Mouse (Mus musculus): ENCODE measurements around the gene Ch25h.

DNA sequence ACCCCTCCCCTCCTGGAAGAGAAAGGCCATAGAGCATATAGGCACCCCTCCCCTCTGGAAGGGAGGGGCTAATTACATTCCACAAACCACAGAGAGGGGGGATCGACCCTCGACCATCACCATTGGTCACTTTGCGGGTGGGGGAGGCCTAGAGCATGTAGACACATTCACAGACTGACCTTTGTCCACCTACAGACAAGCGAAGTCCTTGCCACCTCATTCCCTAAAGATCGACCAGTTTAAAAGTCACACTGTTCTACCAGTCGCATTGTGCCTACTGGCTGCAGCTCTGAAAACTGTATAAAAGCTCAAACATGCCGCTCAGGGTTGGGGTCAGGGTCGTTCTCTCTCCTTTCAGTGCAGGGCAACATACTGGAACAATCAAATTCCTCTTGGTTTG lies 36.6 kb upstream of the Ch25h start:
- TF ChIP-seq CTCF (IDR thresholded peaks at IDR 0.05; ENCODE audit: insufficient read depth, low read length), result no peak
- TF ChIP-seq POLR2A (IDR thresholded peaks at IDR 0.05; ENCODE audit: borderline replicate concordance, extremely low read depth, low read depth, low read length), result no peak
